In genomic region chr16:67617811-67618210, GRCm38 (mm10) we compare ENCODE assay signal across 8 mouse cellular contexts. TPM values are rescaled to one million over a fixed set of nuclear protein-coding genes. Genes with fewer than 3 reads are reported as not detected.
DNase-seq lines count a peak whose midpoint lies in the region; ATAC-seq and TF ChIP-seq lines count a peak whose summit lies in the region.

No protein-coding gene starts in this region.

- peaks cover 39% of the 10 kb centered on the region for H3K27me3 ChIP-seq in E14TG2a.4 (ENCODE audit: insufficient read depth, low read length)
- peaks cover 42% of the 10 kb centered on the region for H3K27me3 ChIP-seq in embryonic facial prominence, embryonic 10.5 days (replicated peaks; ENCODE audit: low read depth, poor library complexity, severe bottlenecking)
- peaks cover 9% of the 10 kb centered on the region; the same call in 1 of the 2 replicates for H3K27me3 ChIP-seq in intestine, embryonic 15.5 days (replicated peaks)
- no peaks in the 10 kb centered on the region for H3K27me3 ChIP-seq in midbrain, embryonic 15.5 days (replicated peaks)

- H3K9ac ChIP-seq in intestine, embryonic 15.5 days: no peak overlapping the region
- peak overlapping the region; percentile 59 for H3K9ac ChIP-seq in midbrain, embryonic 15.5 days

- peak; percentile 6 for DNase-seq in adrenal gland, postnatal 14 days
- DNase-seq in adrenal gland, adult 18-20 months (ENCODE audit: low spot score in 2 of 2): no peak
- DNase-seq in embryonic facial prominence, embryonic 10.5 days (ENCODE audit: low spot score): peak; percentile 63
- DNase-seq in urinary bladder, postnatal 10 days (ENCODE audit: low spot score): no peak
- no peak for DNase-seq in MN1 (ENCODE audit: low spot score)

- no peaks in the 10 kb centered on the region for H3K9me3 ChIP-seq in E14TG2a.4 (ENCODE audit: low read length)
- peaks cover 3% of the 10 kb centered on the region; the same call in 1 of the 2 replicates for H3K9me3 ChIP-seq in embryonic facial prominence, embryonic 10.5 days
- H3K9me3 ChIP-seq in intestine, embryonic 15.5 days: no peaks in the 10 kb centered on the region
- no peaks in the 10 kb centered on the region for H3K9me3 ChIP-seq in midbrain, embryonic 15.5 days

- H3K36me3 ChIP-seq in E14TG2a.4 (ENCODE audit: insufficient read depth, low read length): no peaks in the 10 kb centered on the region
- no peaks in the 10 kb centered on the region for H3K36me3 ChIP-seq in embryonic facial prominence, embryonic 10.5 days (replicated peaks)
- no peaks in the 10 kb centered on the region for H3K36me3 ChIP-seq in intestine, embryonic 15.5 days
- H3K36me3 ChIP-seq in midbrain, embryonic 15.5 days (replicated peaks): no peaks in the 10 kb centered on the region

- H3K4me2 ChIP-seq in intestine, embryonic 15.5 days (replicated peaks): peak overlapping the region; percentile 65
- peak overlapping the region; percentile 62 for H3K4me2 ChIP-seq in midbrain, embryonic 15.5 days

- H3K27ac ChIP-seq in embryonic facial prominence, embryonic 10.5 days (replicated peaks): no peak overlapping the region
- H3K27ac ChIP-seq in intestine, embryonic 15.5 days: no peak overlapping the region
- H3K27ac ChIP-seq in midbrain, embryonic 15.5 days: peak overlapping the region; percentile 97

- no peak for TF ChIP-seq CTCF in E14TG2a.4 (conservative IDR thresholded peaks at IDR 0.05; ENCODE audit: low read length)

- under 1% methylated on average over 25 of the region's 25 CpGs for WGBS in embryonic facial prominence, embryonic 10.5 days
- 0% methylated on average over 25 of the region's 25 CpGs for WGBS in intestine, embryonic 15.5 days
- WGBS in midbrain, embryonic 15.5 days: under 1% methylated on average over 25 of the region's 25 CpGs

- no peak for ATAC-seq in intestine, embryonic 15.5 days
- ATAC-seq in midbrain, embryonic 15.5 days (replicated peaks): peak; percentile 7; the same call in 1 of the 2 replicates

- H3K4me1 ChIP-seq in E14TG2a.4 (replicated peaks; ENCODE audit: low read depth, low read length): peaks cover 8% of the 10 kb centered on the region
- peaks cover 16% of the 10 kb centered on the region for H3K4me1 ChIP-seq in embryonic facial prominence, embryonic 10.5 days
- peaks cover 17% of the 10 kb centered on the region for H3K4me1 ChIP-seq in intestine, embryonic 15.5 days (replicated peaks)
- peaks cover 7% of the 10 kb centered on the region for H3K4me1 ChIP-seq in midbrain, embryonic 15.5 days

- H3K4me3 ChIP-seq in E14TG2a.4 (replicated peaks; ENCODE audit: low read length): peak overlapping the region; percentile 66
- H3K4me3 ChIP-seq in embryonic facial prominence, embryonic 10.5 days: peak overlapping the region; percentile 59
- peak overlapping the region; percentile 30 for H3K4me3 ChIP-seq in intestine, embryonic 15.5 days (replicated peaks)
- H3K4me3 ChIP-seq in midbrain, embryonic 15.5 days: peak overlapping the region; percentile 86

RNA-seq across cellular contexts. Expression of gene Cadm2, which starts 2.9 kb away (rescaled TPM):
- total RNA-seq in adrenal gland, postnatal 14 days (2021): 0.56 and 1.4 TPM in 2 replicates
- total RNA-seq in adrenal gland, adult 18-20 months (2021): under 1 TPM; 0.43 to 0.74 TPM
- polyA plus RNA-seq in embryonic facial prominence, embryonic 10.5 days (2016; fragmentation: Nextera tagmentation; extraction: Ambion mirVana): 1.2 and 1.5 TPM in 2 replicates
- polyA plus RNA-seq in intestine, embryonic 15.5 days (2015; fragmentation: Nextera tagmentation; extraction: Ambion mirVana): 0.54 and 0.75 TPM in 2 replicates
- polyA plus RNA-seq in midbrain, embryonic 15.5 days (2015; fragmentation: Nextera tagmentation; extraction: Ambion mirVana): 60.6 and 70.7 TPM in 2 replicates

Comparison
In these comparisons a context has a peak if more than half of its experiments do, and no peak if none do; other contexts are left out.
1. DNase-seq: peak in adrenal gland, postnatal 14 days (single experiment) and embryonic facial prominence, embryonic 10.5 days (single experiment); none in adrenal gland, adult 18-20 months (0 of 2), urinary bladder, postnatal 10 days (single experiment) and MN1 (single experiment).
2. H3K4me3 ChIP-seq: peak in every context shown above with its lines; median percentile 86 in midbrain, embryonic 15.5 days; 66 in E14TG2a.4; 59 in embryonic facial prominence, embryonic 10.5 days; 30 in intestine, embryonic 15.5 days.
3. RNA of gene Cadm2, which starts 2.9 kb away (polyA plus RNA-seq): 60.6 to 70.7 TPM in midbrain, embryonic 15.5 days; 1.2 to 1.5 TPM in embryonic facial prominence, embryonic 10.5 days and 0.54 to 0.75 TPM in intestine, embryonic 15.5 days; every median in the first group is over 10 times any median in the second.